ENCODE assay signal across 8 mouse cellular contexts in genomic region chr13:100743346-100744035, GRCm38 (mm10). TPM values are rescaled to one million over a fixed set of nuclear protein-coding genes. Genes with fewer than 3 reads are reported as not detected.
DNase-seq lines count a peak whose midpoint lies in the region; ATAC-seq and TF ChIP-seq lines count a peak whose summit lies in the region.

No protein-coding gene starts in this region.

- H3K4me1 ChIP-seq in embryonic facial prominence, embryonic 12.5 days = 0 out of 2 replicates have a peak, but pooled peaks cover 5% of the 10 kb centered on the region
- peaks cover 5% of the 10 kb centered on the region; the same call in 1 of the 2 replicates for H3K4me1 ChIP-seq in intestine, embryonic 14.5 days (replicated peaks; ENCODE audit: control insufficient read depth, insufficient read depth, low read length)

- peak; percentile 1; the same call in 1 of the 2 replicates for ATAC-seq in embryonic facial prominence, embryonic 12.5 days (ENCODE audit: insufficient number of reproducible peaks, insufficient read depth, low FRiP score, low TSS enrichment)
- ATAC-seq in intestine, embryonic 14.5 days (replicated peaks; ENCODE audit: low FRiP score, low TSS enrichment, low read depth) = peak; percentile 59
- peak; percentile 68 for ATAC-seq in megakaryocyte-erythroid progenitor cell, adult 5-6 weeks (replicated peaks; ENCODE audit: low FRiP score, low TSS enrichment, poor library complexity, severe bottlenecking)

- H3K36me3 ChIP-seq in embryonic facial prominence, embryonic 12.5 days = no peaks in the 10 kb centered on the region
- H3K36me3 ChIP-seq in intestine, embryonic 14.5 days (ENCODE audit: control insufficient read depth, insufficient read depth, low read length) = peaks cover 14% of the 10 kb centered on the region; the same call in 1 of the 2 replicates

- H3K9ac ChIP-seq in embryonic facial prominence, embryonic 12.5 days = peak overlapping the region; percentile 65
- peak overlapping the region; percentile 87 for H3K9ac ChIP-seq in intestine, embryonic 14.5 days (ENCODE audit: low read length)

- WGBS in embryonic facial prominence, embryonic 12.5 days = 68% methylated on average over 11 of the region's 11 CpGs
- WGBS in intestine, embryonic 14.5 days = 49% methylated on average over 11 of the region's 11 CpGs

- peak overlapping the region; percentile 100 for H3K27ac ChIP-seq in layer of hippocampus, adult 2 months
- H3K27ac ChIP-seq in embryonic facial prominence, embryonic 12.5 days = peak overlapping the region; percentile 94; the same call in 1 of the 2 replicates
- peak overlapping the region; percentile 98 for H3K27ac ChIP-seq in intestine, embryonic 14.5 days (ENCODE audit: low read depth)

- peak overlapping the region; percentile 73 for H3K4me3 ChIP-seq in layer of hippocampus, adult 2 months
- peak overlapping the region; percentile 80 for H3K4me3 ChIP-seq in embryonic facial prominence, embryonic 12.5 days
- peak overlapping the region; percentile 94 for H3K4me3 ChIP-seq in intestine, embryonic 14.5 days (ENCODE audit: low read depth, low read length)

- intact Hi-C loops in gastrocnemius, postnatal 14 days (cut with DNase I; ENCODE audit: low total_unique reads) = no loop called here

- H3K4me2 ChIP-seq in embryonic facial prominence, embryonic 12.5 days (replicated peaks) = peak overlapping the region; percentile 60
- H3K4me2 ChIP-seq in intestine, embryonic 14.5 days (ENCODE audit: low read length) = peak overlapping the region; percentile 56

- no peak for TF ChIP-seq CTCF in layer of hippocampus, adult 2 months (conservative IDR thresholded peaks at IDR 0.05)

- H3K9me3 ChIP-seq in embryonic facial prominence, embryonic 12.5 days = no peaks in the 10 kb centered on the region
- no peaks in the 10 kb centered on the region for H3K9me3 ChIP-seq in intestine, embryonic 14.5 days (ENCODE audit: control insufficient read depth, low read length)

- no peak for DNase-seq in layer of hippocampus, adult 2 months (ENCODE audit: low spot score in 2 of 2)
- DNase-seq in layer of hippocampus, postnatal 36 days = no peak
- DNase-seq in intestine, embryonic 14.5 days (ENCODE audit: low spot score) = no peak
- DNase-seq in ovary, postnatal 14 days (ENCODE audit: low spot score) = no peak
- no peak for DNase-seq in left cerebral cortex, adult 8-10 months (ENCODE audit: low spot score in 2 of 2)
- DNase-seq in gastrocnemius, postnatal 14 days = no peak

- no peaks in the 10 kb centered on the region for H3K27me3 ChIP-seq in embryonic facial prominence, embryonic 12.5 days
- H3K27me3 ChIP-seq in intestine, embryonic 14.5 days (replicated peaks; ENCODE audit: control insufficient read depth, insufficient read depth, low read length) = no peaks in the 10 kb centered on the region

RNA-seq across cellular contexts. Expression of gene Mrps36, which starts 1.0 kb away (rescaled TPM):
- 10 to 100 TPM; 51.1 to 56.0 TPM for total RNA-seq in layer of hippocampus, adult 2 months (2021)
- 10 to 100 TPM; 54.1 to 54.4 TPM for total RNA-seq in layer of hippocampus, postnatal 36 days (2021)
- 121 and 124 TPM in 2 replicates for polyA plus RNA-seq in embryonic facial prominence, embryonic 12.5 days (2016; fragmentation: Nextera tagmentation; extraction: Ambion mirVana)
- 199 and 219 TPM in 2 replicates for polyA plus RNA-seq in intestine, embryonic 14.5 days (2014; fragmentation: Nextera tagmentation; extraction: Ambion mirVana)
- total RNA-seq in megakaryocyte-erythroid progenitor cell, adult 5-6 weeks (2014; fragmentation: Nextera tagmentation) = 122 and 137 TPM in 2 replicates
- 92.3 and 159 TPM in 2 replicates for total RNA-seq in megakaryocyte-erythroid progenitor cell, adult 5-6 weeks (2017)
- 10 to 100 TPM; 46.2 to 56.1 (median 54.7) TPM for total RNA-seq in left cerebral cortex, adult 8-10 months (2022)
- 100 to 1,000 TPM; 124 to 151 TPM for total RNA-seq in gastrocnemius, postnatal 14 days (2021)

RNA-seq across cellular contexts. Expression of gene Cdk7, which starts 12.8 kb away (rescaled TPM):
- total RNA-seq in layer of hippocampus, adult 2 months (2021) = 10 to 100 TPM; 40.2 to 40.4 TPM
- 10 to 100 TPM; 38.5 to 39.5 TPM for total RNA-seq in layer of hippocampus, postnatal 36 days (2021)
- 97.7 and 101 TPM in 2 replicates for polyA plus RNA-seq in embryonic facial prominence, embryonic 12.5 days (2016; fragmentation: Nextera tagmentation; extraction: Ambion mirVana)
- polyA plus RNA-seq in intestine, embryonic 14.5 days (2014; fragmentation: Nextera tagmentation; extraction: Ambion mirVana) = 79.3 and 87.3 TPM in 2 replicates
- total RNA-seq in megakaryocyte-erythroid progenitor cell, adult 5-6 weeks (2014; fragmentation: Nextera tagmentation) = 69.6 and 73.5 TPM in 2 replicates
- 66.7 and 69.1 TPM in 2 replicates for total RNA-seq in megakaryocyte-erythroid progenitor cell, adult 5-6 weeks (2017)
- total RNA-seq in left cerebral cortex, adult 8-10 months (2022) = 10 to 100 TPM; 39.9 to 42.9 (median 41.5) TPM
- 10 to 100 TPM; 14.3 to 17.0 TPM for total RNA-seq in gastrocnemius, postnatal 14 days (2021)

RNA-seq across cellular contexts. Expression of gene Cenph, which starts 32.2 kb away (rescaled TPM):
- total RNA-seq in layer of hippocampus, adult 2 months (2021) = under 1 TPM in 1 of 2 experiments, not detected in 1; 0.38 TPM
- total RNA-seq in layer of hippocampus, postnatal 36 days (2021) = under 1 TPM in 1 of 2 experiments, not detected in 1; 0.57 TPM
- 44.3 and 50.3 TPM in 2 replicates for polyA plus RNA-seq in embryonic facial prominence, embryonic 12.5 days (2016; fragmentation: Nextera tagmentation; extraction: Ambion mirVana)
- polyA plus RNA-seq in intestine, embryonic 14.5 days (2014; fragmentation: Nextera tagmentation; extraction: Ambion mirVana) = 35.7 and 39.0 TPM in 2 replicates
- 58.3 and 100 TPM in 2 replicates for total RNA-seq in megakaryocyte-erythroid progenitor cell, adult 5-6 weeks (2014; fragmentation: Nextera tagmentation)
- 67.0 and 95.9 TPM in 2 replicates for total RNA-seq in megakaryocyte-erythroid progenitor cell, adult 5-6 weeks (2017)
- 1 to 10 TPM in 3 of 4 experiments, under 1 TPM in 1; 0.81 to 1.5 (median 1.2) TPM for total RNA-seq in left cerebral cortex, adult 8-10 months (2022)
- total RNA-seq in gastrocnemius, postnatal 14 days (2021) = under 1 TPM; 0.66 to 0.76 TPM

RNA-seq across cellular contexts. Expression of gene Ccnb1, which starts 42.9 kb away (rescaled TPM):
- under 1 TPM; 0.29 to 0.90 TPM for total RNA-seq in layer of hippocampus, adult 2 months (2021)
- total RNA-seq in layer of hippocampus, postnatal 36 days (2021) = 1 to 10 TPM; 1.1 to 1.2 TPM
- polyA plus RNA-seq in embryonic facial prominence, embryonic 12.5 days (2016; fragmentation: Nextera tagmentation; extraction: Ambion mirVana) = 253 and 272 TPM in 2 replicates
- polyA plus RNA-seq in intestine, embryonic 14.5 days (2014; fragmentation: Nextera tagmentation; extraction: Ambion mirVana) = 242 and 267 TPM in 2 replicates
- 99.3 and 102 TPM in 2 replicates for total RNA-seq in megakaryocyte-erythroid progenitor cell, adult 5-6 weeks (2014; fragmentation: Nextera tagmentation)
- total RNA-seq in megakaryocyte-erythroid progenitor cell, adult 5-6 weeks (2017) = 150 and 153 TPM in 2 replicates
- 1 to 10 TPM in 1 of 4 experiments, under 1 TPM in 3; 0.43 to 1.3 (median 0.78) TPM for total RNA-seq in left cerebral cortex, adult 8-10 months (2022)
- total RNA-seq in gastrocnemius, postnatal 14 days (2021) = 1 to 10 TPM; 4.2 to 4.3 TPM

Comparison
In these comparisons a context has a peak if more than half of its experiments do, and no peak if none do; other contexts are left out.
1. ATAC-seq: peak in every context shown above with its lines; median percentile 68 in megakaryocyte-erythroid progenitor cell, adult 5-6 weeks; 59 in intestine, embryonic 14.5 days; 1 in embryonic facial prominence, embryonic 12.5 days.
2. RNA of gene Cenph, which starts 32.2 kb away (total RNA-seq): 58.3 to 100 TPM in megakaryocyte-erythroid progenitor cell, adult 5-6 weeks; 0.81 to 1.5 TPM in left cerebral cortex, adult 8-10 months, 0.66 to 0.76 TPM in gastrocnemius, postnatal 14 days, 0.57 TPM in layer of hippocampus, postnatal 36 days and 0.38 TPM in layer of hippocampus, adult 2 months; every median in the first group is over 10 times any median in the second.
3. Peak in every context shown above with its lines, with median percentiles within 50 percentile points of each other: H3K27ac ChIP-seq and H3K4me3 ChIP-seq.